Mouse (Mus musculus) adrenal gland, adult 2 months (tissue): ENCODE results near the gene Rgs6. TPM values are rescaled to one million over a fixed set of nuclear protein-coding genes. Genes with fewer than 3 reads are reported as not detected.
A peak's percentile ranks its signal among the peaks of the same experiment; 100 is the strongest.

Source experiments
- DNase-seq: peaks from one replicate; pipeline ENCODE4 v3.0.0; 2021
- polyA plus RNA-seq: library from polyadenylated mRNA; depleted of rRNA; stranded (reverse); fragments of >200 nt; gene quantifications from 2 replicates; pipeline ENCODE4 v1.2.3, GENCODE M21; 2012
- total RNA-seq, 2 experiments: library from RNA; stranded (reverse); gene quantifications; 2 replicates each; pipeline ENCODE4 v1.2.3; 2021

The Rgs6 gene
- total and polyA plus RNA-seq, 3 experiments: 0.16 to 0.76 (median 0.75) TPM

DNA sequence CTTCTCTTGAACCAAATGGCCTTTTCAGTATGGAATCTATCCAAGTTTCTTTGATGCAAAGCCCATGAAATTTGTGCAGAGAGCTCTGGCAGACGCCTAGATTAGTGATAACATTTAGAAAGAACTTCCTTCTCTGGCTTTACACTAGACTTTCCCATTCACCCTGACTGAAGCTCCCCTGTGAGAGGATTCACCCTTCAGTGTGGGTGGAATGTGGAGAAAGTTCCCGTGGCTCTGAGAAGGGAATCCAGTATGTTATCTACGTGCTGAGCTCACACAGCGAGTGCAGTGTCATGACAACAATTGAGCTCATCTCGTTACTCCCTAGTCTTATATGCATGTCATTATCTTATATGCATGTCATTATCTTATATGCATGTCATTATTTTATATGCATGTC lies 61.9 kb downstream of the Rgs6 start:
- DNase-seq: no peak

DNA sequence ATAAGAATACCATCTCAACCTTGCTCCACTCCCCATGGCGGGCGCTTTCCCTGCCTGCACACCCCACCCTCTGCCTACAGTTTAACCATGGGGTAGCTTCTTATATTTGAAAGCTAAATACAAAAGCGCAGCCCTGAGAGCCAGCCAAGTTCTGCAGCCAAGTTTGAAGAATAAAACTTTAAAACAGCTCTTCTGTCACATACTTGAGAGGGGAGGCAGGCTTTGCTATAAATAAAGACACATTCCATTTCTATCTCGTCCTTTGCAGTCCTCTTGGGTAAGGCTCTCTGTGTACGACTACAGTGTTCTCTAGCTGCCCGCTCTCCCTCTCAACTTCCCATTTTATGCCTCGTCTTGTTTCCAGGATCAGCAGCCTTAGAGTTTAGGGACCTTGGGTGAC lies 76.5 kb downstream of the Rgs6 start:
- no peak for DNase-seq

DNA sequence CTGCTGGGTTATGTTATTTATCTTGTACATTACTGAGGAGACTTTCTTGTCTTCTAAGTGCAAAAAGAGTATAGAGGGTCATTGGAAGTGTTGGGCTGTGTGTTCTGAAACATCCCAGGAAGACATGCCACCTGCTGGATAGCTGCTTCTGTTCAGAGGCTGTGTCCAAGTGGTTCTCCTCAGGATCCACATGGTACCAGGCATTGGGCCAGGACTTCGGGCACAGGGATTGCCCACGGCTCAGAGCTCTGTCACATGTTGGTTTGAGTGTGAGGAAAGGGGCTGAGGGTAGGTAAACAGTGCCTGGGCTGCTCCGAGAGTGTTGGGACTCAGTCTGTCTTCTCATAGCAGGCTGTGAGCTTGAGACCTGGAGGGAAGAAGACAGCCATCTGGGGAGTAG lies 79.3 kb downstream of the Rgs6 start:
- no peak for DNase-seq

- DNase-seq: no peak
These were observed 82.2 kb downstream of the Rgs6 start for GRCm38 (mm10) chr12:82670201-82670737.

DNA sequence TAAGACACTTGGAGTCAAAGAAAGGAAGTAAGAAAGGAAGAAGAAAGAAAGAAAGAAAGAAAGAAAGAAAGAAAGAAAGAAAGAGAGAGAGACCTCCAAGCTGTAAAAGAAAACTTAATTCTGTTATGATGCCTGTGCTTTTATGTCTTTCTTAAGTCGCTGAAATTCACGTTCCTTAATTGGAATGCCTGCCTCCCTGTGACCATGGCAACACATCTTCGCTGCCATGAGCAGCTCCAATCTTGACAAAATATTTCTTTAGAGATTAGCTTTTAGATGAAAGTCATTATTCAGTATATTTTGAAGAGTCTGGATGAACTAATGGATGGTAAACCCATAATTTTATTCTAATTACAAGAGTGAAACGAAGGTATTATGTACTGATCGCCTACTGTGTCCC lies 83.5 kb downstream of the Rgs6 start:
- DNase-seq: no peak

GRCm38 (mm10) chr12:82675137-82675536 lies 87.0 kb downstream of the Rgs6 start:
- peak; percentile 63 for DNase-seq

- no peak for DNase-seq
These were observed 98.9 kb downstream of the Rgs6 start for GRCm38 (mm10) chr12:82687015-82687414.

- DNase-seq: no peak
These were observed 110.9 kb downstream of the Rgs6 start for GRCm38 (mm10) chr12:82698886-82699527.

GRCm38 (mm10) chr12:82699528-82699905 lies 111.4 kb downstream of the Rgs6 start:
- DNase-seq: no peak

GRCm38 (mm10) chr12:82700241-82700640 lies 112.1 kb downstream of the Rgs6 start:
- no peak for DNase-seq

DNA sequence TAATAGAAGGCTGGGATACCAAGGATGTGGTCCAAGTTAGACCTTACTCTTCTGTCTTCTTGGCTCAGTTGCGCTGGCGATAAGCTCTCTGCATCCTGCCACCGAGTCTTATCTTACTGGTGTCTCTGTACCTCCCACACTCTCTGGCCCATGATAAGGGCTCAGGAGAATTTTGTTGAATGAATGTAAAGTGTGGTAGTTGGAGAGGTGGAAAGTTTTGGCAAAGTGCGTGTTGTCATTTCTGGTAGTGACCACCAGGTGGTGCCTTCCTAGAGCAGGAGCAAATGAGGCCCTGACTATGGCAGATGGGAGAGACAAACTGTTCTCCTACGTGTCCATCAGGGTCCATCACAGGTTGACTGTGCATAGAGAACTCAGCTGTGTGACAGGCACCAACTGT lies 112.7 kb downstream of the Rgs6 start:
- DNase-seq: peak; percentile 45

- DNase-seq: no peak
These were observed 113.3 kb downstream of the Rgs6 start for GRCm38 (mm10) chr12:82701359-82701758.

GRCm38 (mm10) chr12:82710376-82710775 lies 122.3 kb downstream of the Rgs6 start:
- no peak for DNase-seq

GRCm38 (mm10) chr12:82714284-82714683 lies 126.2 kb downstream of the Rgs6 start:
- DNase-seq: no peak

DNA sequence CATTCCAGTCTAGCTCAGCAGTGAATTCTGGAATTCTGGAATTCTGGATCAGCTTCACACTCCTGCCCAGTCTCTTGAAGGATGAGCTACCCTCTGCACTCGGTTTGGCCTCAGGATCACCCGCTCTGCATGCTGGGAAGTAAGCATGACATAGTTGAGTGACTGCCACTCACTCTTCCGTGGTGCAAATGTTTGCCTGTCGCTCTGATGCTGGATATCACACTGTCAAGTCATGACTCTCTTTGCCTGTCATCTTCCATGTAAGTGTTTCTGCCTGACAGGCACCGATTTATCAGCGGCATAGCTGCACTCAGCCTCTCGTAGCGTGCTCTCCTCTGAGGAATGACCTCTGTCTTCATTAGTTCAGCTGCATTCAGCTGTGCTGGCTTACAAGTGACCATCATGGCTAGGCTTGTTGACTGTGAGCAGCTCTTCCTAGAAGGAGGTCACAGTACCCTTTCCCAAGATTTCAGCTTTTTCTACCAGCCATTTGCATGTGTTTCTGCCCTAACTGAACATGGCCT lies 135.0 kb downstream of the Rgs6 start:
- DNase-seq: no peak

- DNase-seq: no peak
These were observed 138.2 kb downstream of the Rgs6 start for GRCm38 (mm10) chr12:82726255-82726654.

DNA sequence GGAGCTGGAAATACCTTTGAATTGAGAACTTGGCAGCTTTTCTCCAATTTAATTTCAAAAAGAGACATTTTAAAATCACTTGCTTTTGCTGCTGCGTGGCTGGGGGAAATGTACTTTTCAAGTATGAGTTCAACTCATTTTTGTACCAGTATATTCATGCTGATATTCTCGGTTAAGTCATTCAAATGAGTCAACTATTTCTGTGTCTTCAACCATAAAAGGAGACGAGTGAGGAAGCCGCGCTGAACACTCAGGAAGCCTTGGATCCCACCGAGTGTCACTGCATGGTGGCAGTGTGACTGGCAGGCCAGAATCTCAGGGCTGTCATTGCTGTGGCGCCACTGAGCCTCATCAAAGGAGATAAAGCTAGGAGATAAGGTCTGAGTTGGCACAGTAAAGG lies 143.5 kb downstream of the Rgs6 start:
- DNase-seq: no peak

DNA sequence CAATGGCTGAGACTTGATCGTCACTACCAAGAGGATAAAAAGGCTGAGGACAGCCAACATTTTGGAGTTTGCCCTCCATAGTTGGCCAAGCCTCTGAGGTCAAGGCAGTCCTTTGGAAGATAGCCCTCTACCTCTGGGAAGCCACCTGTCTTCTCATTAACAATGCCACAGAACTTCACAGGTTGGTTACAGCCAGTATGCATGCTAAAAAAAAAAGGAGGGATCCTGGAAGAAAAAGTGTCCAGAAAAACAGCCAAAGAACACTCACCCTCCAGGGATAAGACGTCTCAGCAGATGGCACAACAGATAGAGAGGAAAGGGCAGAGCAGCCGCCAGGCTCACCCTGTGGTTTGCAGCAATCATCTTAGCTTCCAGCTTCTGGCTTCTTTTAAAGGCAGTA lies 154.9 kb downstream of the Rgs6 start:
- no peak for DNase-seq

- no peak for DNase-seq
These were observed 155.9 kb downstream of the Rgs6 start for GRCm38 (mm10) chr12:82744026-82744425.

- DNase-seq: no peak
These were observed 156.7 kb downstream of the Rgs6 start for GRCm38 (mm10) chr12:82744826-82745225.

DNA sequence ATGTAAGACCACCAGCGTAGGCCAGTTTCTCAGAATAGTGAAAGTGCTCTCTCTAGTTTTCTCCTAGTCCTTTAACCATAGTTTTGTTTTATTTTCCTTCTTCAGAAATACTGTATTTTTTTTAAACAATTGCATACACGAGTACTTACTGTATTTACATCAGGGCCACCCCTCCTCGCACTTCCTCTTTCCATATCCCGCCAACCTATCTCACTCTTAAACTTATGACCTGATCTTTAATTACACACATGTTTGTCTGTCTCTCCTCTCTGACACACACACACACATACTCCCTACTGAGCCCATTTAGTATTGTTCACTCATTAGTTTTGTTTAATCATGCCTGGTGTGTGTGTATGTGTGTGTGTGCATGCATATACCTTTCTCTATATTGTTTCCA lies 159.0 kb downstream of the Rgs6 start:
- DNase-seq: no peak

DNA sequence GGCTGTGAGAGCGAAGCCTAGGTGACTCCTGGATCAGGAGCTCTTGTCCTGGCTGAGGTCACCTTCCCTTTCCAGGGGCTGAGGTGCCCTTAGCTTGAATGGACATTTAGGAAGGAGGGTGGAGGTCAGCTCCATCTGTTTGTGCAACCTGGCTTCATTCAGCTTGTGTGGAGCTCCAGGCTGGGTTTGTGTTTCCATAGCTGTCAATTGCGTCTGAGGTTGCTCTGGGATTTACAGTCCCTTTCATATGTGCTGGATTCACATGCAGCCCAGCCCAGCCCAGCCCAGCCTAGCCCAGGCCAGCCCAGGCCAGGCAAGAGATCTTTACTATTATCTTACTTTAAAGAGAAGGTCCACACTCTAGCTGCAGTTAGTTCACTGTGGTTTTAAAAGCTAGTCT lies 163.8 kb downstream of the Rgs6 start:
- no peak for DNase-seq

- no peak for DNase-seq
These were observed 166.4 kb downstream of the Rgs6 start for GRCm38 (mm10) chr12:82754501-82754900.

DNA sequence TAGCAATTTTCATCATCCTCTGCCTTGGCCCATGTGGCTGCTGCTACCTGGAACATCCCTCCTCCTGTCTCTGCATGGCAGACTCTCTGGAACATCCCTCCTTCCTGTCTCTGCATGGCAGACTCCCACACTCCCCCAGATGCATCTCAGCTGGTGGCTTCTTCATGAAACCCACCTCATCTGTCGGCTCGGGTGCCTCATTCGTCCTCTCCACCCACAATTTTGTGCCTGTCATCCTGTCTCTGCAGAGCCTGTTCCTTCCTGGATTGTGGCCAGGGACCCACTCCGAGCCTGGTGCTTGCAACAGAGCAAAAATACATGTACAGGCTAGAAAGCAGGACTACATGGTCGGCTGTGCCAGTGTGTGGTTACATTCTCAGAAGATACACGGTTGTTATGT lies 168.7 kb downstream of the Rgs6 start:
- DNase-seq: no peak
